Mouse (Mus musculus): ENCODE data around the gene 7420426K07Rik.

DNA sequence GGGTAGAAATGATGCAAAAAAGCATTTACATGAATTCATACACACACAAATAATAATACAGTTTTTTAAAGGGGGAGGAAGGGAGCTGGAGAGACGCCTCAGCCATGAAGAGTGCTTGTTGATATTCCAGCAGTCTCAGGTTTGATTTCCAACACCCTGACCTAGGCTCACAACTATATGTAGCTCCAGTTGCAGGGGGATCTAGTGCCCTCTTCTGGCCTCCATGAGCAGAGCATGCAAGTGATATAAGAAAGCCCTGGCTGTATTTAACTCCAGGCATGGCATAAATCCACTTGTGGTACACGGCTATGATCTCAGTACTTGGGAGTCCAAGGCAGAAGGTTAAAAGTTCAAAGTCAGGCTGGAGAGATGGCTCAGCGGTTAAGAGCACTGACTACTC is 39.5 kb upstream of the 7420426K07Rik start:
- TF ChIP-seq CTCF (IDR thresholded peaks at IDR 0.05; ENCODE audit: borderline replicate concordance, insufficient read depth, low read length) = no peak
- TF ChIP-seq POLR2A (IDR thresholded peaks at IDR 0.05; ENCODE audit: low read depth, low read length) = no peak
